Mouse (Mus musculus): Measurements from ENCODE around the gene Olfr851.

Gene Olfr851

DNA sequence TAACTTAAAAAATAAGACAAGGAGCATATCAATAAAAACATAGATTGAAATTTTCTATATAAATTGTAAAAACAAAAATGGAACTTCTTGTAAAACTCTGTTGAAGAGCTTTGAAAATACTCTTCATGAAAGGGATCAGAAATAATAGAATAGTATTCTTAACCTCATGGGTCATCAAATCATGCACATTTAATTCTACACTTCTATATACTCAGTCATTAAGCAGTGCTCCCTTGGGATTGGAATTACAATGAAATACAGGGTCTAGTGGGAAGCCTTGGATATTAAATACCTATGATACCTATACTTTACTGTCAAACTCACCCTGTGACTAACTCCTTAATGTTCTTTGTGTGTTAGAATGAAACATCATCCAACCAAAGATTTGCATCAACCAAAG lies at the start of gene Olfr851:
Gene Olfr851 (plus strand): TSS at position 301 of the 400 bp plus-strand sequence.
- DNase-seq = no peak

DNA sequence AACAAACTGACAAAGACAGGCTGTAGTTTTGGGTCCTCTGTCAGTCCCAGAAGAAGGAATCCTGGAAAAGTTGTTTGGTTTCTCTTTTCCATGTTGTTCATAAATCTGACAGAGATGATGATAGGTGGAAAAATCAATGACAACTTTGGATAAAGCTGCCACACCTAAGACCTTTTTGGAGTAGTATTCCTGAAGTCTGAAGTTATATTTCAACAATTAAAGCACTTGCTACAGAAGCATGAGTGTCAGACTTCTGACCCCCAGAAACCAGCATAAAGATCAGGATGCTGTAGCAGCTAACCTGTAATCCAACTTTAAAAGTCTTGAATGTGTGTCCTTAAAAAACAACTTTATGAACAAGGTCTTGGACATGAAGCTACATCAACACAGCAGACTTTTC lies 14.9 kb upstream of the Olfr851 start, which contains the start of gene Olfr850:
Gene Olfr850 (minus strand): TSS at position 101 of the 400 bp plus-strand sequence.
- DNase-seq = no peak

DNA sequence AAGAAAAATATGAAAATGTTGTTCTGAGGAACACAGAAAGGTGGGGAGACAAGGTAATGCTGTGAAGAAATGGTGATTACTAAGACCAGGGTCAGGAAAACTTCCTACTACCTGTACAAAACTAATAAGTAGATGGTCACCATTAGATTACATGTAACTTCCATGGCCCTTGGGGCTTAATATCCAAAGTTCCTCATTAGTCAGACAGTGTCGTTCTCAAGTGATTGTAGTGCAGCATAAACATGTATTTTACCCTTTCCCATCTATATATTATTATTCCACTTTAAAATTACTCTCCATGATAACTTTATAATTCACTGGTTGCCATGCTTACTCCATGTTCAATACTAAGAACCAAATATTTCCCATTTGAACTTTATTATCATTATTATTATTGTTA lies 47.9 kb downstream of the Olfr851 start, which contains the start of gene Olfr853:
Gene Olfr853 (minus strand): TSS at position 101 of the 400 bp plus-strand sequence.
- DNase-seq = no peak

Data from cerebellum, postnatal 14 days (tissue).